Mouse (Mus musculus) gastrocnemius, postnatal 36 days (tissue): ENCODE measurements around the gene Notch4. TPM values are rescaled to one million over a fixed set of nuclear protein-coding genes. Genes with fewer than 3 reads are reported as not detected.

Experiments
- DNase-seq, 2 experiments: peaks; one replicate each; pipeline ENCODE4 v3.0.0; 2022
- intact Hi-C: fragments of 180-260 bp; cut with DNase I; formaldehyde crosslinking; loops from one replicate; pipeline ENCODE4 v1.15.1; 2025
- total RNA-seq, 2 experiments: library from RNA; stranded (reverse); gene quantifications; 2 replicates each; pipeline ENCODE4 v1.2.3; 2021

Notch4 gene
- total RNA-seq, 2 experiments from 2014 or later = 11.0 to 14.0 TPM

- DNase-seq = no peak
- intact Hi-C loops = loop anchor here (10.0 kb wide), 1 partner anchor 653 kb away; the partner anchor contains the start of gene Ddx39b
These were observed 27.2 kb downstream of the Notch4 start, which contains the start of gene Pbx2 for GRCm38 (mm10) chr17:34591029-34591993. TSS of gene Pbx2 (plus strand) at chr17:34591266.

DNA sequence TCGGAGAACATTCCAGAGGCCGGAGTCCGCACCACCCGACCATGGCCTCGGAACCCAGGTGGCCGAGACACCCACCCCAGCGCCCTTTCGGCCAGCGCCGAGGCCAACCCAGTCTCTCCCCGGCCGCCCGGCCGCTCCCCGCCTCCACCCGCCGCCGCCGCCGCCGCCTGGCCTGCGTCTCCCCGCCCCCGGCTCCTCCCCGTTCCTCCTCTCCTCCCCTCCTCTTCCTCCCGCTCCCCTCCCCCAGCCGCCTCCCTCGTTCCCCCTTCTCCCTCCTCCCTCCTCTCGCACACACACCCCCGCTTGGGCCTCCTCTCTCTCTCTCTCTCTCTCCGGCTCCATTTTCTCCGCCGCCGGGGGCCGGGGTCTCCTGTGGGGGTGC lies 27.9 kb downstream of the Notch4 start:
- intact Hi-C loops = loop anchor here (10.0 kb wide), 1 partner anchor 653 kb away; the partner anchor contains the start of gene Ddx39b
- DNase-seq = peak; percentile 74 to 91

GRCm38 (mm10) chr17:34592581-34593549 lies 28.8 kb downstream of the Notch4 start:
- no peak for DNase-seq
- intact Hi-C loops = loop anchor here (10.0 kb wide), 1 partner anchor 652 kb away; the partner anchor contains the start of gene Ddx39b

DNA sequence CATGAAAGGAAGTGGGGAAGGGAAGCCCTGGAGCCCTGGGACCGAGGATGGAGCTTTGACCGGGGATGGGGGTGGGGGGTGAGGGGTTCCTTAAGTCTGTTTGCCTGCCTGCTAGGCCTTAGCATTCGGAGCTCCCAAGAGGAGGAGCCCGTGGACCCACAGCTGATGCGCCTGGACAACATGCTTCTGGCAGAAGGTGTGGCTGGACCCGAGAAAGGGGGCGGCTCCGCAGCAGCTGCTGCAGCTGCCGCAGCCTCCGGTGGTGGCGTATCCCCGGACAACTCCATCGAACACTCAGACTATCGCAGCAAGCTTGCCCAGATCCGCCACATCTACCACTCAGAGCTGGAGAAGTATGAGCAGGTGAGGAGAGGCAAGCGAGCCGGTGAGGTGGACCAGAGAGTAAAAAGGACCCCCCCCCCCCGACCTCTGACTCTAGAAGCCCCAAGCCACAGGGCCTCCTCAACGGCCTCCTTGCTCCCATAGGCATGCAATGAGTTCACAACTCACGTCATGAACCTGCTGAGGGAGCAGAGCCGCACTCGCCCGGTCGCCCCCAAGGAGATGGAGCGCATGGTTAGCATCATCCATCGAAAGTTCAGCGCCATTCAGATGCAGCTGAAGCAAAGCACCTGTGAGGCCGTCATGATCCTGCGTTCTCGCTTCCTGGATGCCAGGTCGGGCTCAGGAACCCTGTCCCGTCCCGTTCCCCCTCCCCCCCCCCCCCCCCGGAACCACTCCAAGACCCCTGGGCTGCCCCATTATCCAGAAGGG lies 29.9 kb downstream of the Notch4 start:
- intact Hi-C loops = loop anchor here (10.0 kb wide), 1 partner anchor 651 kb away; the partner anchor contains the start of gene Ddx39b
- DNase-seq = no peak

GRCm38 (mm10) chr17:34596098-34596497 lies 32.0 kb downstream of the Notch4 start:
- intact Hi-C loops = loop anchor here (10.0 kb wide), 1 partner anchor 649 kb away; the partner anchor contains the start of gene Ddx39b
- DNase-seq = no peak

DNA sequence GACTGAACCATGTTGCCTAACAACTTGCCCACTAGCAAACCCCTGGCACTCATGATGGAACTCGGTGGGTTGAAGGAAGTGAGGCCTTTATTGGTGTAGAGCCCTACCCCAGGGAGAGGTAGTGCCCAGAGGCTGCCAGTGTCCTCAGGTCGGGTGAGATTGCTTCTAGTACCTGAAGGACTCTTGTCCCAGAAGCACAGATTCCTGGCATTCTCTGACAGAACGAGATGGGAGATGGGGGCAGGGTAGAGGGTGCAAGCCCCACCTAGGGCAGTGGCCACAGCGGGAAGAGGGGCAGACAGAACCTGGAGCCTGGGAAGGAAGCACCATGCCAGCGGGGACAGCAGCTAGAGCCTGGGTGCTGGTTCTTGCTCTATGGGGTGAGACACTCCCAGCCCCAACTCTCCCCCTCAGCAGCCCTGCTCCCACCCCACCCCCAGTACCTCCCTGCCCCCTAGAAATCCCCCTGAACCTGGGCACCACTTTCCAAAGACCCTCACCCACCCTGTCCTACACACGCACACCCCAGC lies 33.6 kb downstream of the Notch4 start, which contains the start of gene Ager:
TSS of gene Ager (plus strand) at position 297 of the 530 bp plus-strand sequence.
- DNase-seq = no peak
- intact Hi-C loops = loop anchor here (10.0 kb wide), 1 partner anchor 647 kb away; the partner anchor contains the start of gene Ddx39b

- no peak for DNase-seq
- intact Hi-C loops = loop anchor here (10.0 kb wide), 1 partner anchor 645 kb away; the partner anchor contains the start of gene Ddx39b
These were observed 35.8 kb downstream of the Notch4 start for GRCm38 (mm10) chr17:34599891-34600290.

- intact Hi-C loops = no loop called here
- no peak for DNase-seq
These were observed 37.7 kb downstream of the Notch4 start for GRCm38 (mm10) chr17:34601796-34602195.

DNA sequence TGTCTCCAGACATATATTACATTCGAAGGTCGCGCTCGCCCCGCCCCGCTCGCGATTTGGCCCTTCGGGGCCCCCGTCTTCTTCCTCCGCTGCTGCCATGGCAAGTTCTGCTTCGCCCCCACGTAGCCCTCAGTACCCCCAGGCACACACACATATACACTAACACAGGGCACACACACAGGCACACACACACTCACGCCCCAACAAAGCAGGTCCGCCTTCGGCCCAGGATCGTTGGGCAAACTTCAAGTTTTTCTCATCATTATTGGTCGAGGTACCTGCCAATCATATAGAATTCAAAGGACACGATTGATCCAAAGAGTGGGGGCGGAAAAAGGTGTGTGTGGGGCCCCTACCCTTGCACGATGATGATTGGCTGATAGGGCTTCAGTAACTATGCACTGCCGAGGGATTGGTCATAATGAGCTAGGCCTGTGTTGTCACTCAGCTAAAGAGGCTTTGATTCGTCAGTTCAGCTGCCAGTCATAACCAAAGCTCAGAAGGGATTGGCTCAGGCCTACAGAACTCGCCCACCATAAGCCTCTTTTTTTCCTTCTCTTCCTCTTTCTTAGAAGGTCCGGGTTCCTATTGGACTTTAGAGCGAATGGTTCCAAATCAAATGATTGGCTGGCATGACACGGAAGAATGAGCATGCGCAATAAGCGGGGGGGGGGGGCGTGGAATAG lies 39.5 kb downstream of the Notch4 start, which contains the start of gene Rnf5:
TSS of gene Rnf5 (minus strand) at position 316 of the 686 bp plus-strand sequence.
- peak; percentile 84 to 98 for DNase-seq
- intact Hi-C loops = no loop called here

GRCm38 (mm10) chr17:34604061-34604508 lies 40.0 kb downstream of the Notch4 start, which contains the start of gene Agpat1:
TSS of gene Agpat1 (plus strand) at chr17:34604262.
- intact Hi-C loops = no loop called here
- DNase-seq = peak; percentile 93 to 99

DNA sequence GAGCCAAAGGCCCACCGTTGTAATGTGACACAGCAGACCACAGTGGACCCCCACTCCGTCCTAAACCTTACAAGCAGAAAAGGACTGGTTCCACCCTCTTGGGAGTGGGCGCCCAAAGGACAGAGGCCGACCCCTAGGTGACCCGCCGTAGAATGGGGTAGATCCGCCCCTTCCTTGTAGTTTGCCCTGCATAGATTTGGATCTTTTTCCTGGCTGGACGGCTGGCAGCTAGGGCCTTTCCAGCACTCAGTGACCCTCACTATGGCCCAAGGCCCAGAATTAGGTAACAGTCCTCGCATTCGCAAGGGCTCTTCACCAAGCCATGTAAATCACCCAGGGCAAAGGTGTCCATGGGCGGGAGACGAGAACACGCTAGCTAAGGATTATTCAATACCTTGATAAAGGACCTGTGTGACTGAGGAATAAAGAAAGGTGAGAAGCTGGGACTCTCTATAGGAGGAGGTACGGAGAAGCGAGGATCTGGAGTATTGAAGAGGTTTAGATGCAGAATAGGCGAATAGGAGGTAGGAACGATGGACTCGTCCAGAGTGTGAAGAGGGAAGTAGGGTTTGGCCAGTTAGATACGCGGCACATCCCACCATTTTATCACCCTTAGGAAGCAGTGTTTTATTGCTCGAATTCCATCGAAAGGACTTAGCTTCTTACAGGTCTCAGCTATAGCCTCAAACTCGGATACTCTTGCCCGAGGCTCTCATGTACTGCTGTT lies 40.6 kb downstream of the Notch4 start:
- intact Hi-C loops = no loop called here
- DNase-seq = no peak

- intact Hi-C loops = no loop called here
These were observed 41.5 kb downstream of the Notch4 start for GRCm38 (mm10) chr17:34605609-34606008.

DNA sequence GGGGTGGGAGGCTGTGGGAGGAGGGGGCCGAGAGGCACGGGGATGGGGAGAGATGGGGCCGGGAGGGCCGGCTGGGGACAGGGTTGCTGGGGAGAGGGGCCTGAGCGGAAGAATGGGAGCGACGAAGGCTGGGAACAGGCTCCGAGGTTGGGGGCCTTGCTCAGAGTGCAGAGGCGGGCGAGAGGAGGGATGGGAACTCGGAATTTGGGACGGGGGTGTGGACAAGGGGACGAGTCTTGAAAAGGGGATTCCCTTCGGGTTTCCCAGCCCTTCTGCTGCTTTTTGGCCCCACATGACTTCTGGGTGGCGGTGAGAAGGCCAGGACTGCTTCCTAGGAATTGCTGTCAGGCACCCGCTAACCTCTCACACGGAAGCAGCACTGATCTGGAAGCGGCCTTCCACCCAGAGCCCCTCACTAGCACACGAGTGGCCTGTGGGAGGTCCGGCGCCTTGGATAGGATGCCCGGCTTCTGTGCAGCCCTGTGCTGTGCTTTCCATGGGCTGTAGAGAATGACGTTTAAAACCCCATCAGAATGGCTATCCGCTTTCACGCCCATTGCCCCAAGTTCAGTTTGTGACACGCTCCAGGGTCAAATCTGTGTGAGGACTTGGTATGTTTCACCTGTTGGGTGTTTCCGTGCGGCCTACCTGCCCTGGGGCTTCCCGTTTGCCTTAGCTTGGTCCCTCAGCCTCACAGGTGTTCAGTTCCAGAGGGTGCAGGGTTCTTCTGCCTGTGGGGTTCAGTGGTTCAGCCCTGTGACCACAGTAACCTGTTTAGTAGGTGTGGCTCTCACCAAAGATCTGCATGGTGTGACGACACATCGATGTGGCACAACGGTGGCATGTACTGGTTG lies 42.3 kb downstream of the Notch4 start:
- intact Hi-C loops = no loop called here
- DNase-seq = no peak

More at GRCm38 (mm10) chr17:34605609-34606008, 41.5 kb downstream of the Notch4 start:
- peak; percentile 96 to 97 for DNase-seq

GRCm38 (mm10) chr17:34607997-34608396 lies 43.9 kb downstream of the Notch4 start:
- intact Hi-C loops = no loop called here
- DNase-seq = no peak

DNA sequence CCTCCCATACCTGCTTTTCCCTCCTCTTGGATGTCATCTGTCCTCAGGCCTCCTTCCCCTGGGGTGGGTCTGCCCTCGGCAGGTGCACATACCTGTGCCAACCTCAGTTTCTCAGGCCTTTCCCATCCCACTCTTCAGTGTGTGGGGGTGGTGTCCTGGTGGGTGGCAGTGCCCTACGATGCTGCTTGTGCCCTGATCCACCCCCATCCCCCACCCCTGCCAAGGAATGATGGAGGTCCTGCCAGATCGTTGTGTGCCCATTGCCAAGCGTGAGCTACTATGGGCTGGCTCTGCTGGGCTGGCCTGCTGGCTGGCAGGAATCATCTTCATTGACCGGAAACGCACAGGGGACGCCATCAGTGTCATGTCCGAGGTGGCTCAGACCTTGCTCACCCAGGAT lies 47.0 kb downstream of the Notch4 start:
- no peak for DNase-seq
- intact Hi-C loops = no loop called here

- no peak for DNase-seq
- intact Hi-C loops = no loop called here
These were observed 49.1 kb downstream of the Notch4 start for GRCm38 (mm10) chr17:34613054-34613645.
